Mouse (Mus musculus) layer of hippocampus, postnatal 36 days (tissue): ENCODE measurements at regions not wholly inside any gene's neighbourhood (a gene's known extent, or its start where the extent isn't known, plus 50 kb on each side); places are given as distances from the start of the nearest gene placed in this dataset.
A peak's percentile ranks its signal among the peaks of the same experiment; 100 is the strongest.

Experiments
- DNase-seq, 2 experiments: peaks; one replicate each; pipeline ENCODE4 v3.0.0; 2022

GRCm38 (mm10) chr14:25068430-25068829, 390.6 kb upstream of the Zmiz1 start:
- DNase-seq = no peak

- DNase-seq = no peak
Observed at GRCm38 (mm10) chr14:25073143-25073542, 385.8 kb upstream of the Zmiz1 start.

- DNase-seq = peak; percentile 40 to 44
Observed at GRCm38 (mm10) chr14:25074022-25074800, 384.8 kb upstream of the Zmiz1 start.

- DNase-seq = no peak
Observed at GRCm38 (mm10) chr14:25074891-25075290, 384.1 kb upstream of the Zmiz1 start.

- no peak for DNase-seq
Observed at GRCm38 (mm10) chr14:25080431-25080830, 378.6 kb upstream of the Zmiz1 start.

GRCm38 (mm10) chr14:25083847-25084246, 375.1 kb upstream of the Zmiz1 start:
- no peak for DNase-seq

GRCm38 (mm10) chr14:25096786-25097185, 362.2 kb upstream of the Zmiz1 start:
- no peak for DNase-seq

- no peak for DNase-seq
Observed at GRCm38 (mm10) chr14:25105391-25105790, 353.6 kb upstream of the Zmiz1 start.

GRCm38 (mm10) chr14:25106451-25106850, 352.5 kb upstream of the Zmiz1 start:
- DNase-seq = no peak

GRCm38 (mm10) chr14:25108101-25108652, 350.8 kb upstream of the Zmiz1 start:
- no peak for DNase-seq

- peak in 1 of 2 experiments; percentile 33 for DNase-seq
Observed at GRCm38 (mm10) chr14:25108701-25109290, 350.2 kb upstream of the Zmiz1 start.

- no peak for DNase-seq
Observed at GRCm38 (mm10) chr14:25109691-25110090, 349.3 kb upstream of the Zmiz1 start.

GRCm38 (mm10) chr14:25112832-25113231, 346.2 kb upstream of the Zmiz1 start:
- no peak for DNase-seq

- DNase-seq = no peak
Observed at GRCm38 (mm10) chr14:25113326-25113725, 345.7 kb upstream of the Zmiz1 start.

GRCm38 (mm10) chr14:25116424-25116823, 342.6 kb upstream of the Zmiz1 start:
- peak; percentile 44 to 59 for DNase-seq

GRCm38 (mm10) chr14:25119999-25120398, 339.0 kb upstream of the Zmiz1 start:
- no peak for DNase-seq

- no peak for DNase-seq
Observed at GRCm38 (mm10) chr14:25120506-25120905, 338.5 kb upstream of the Zmiz1 start.

- no peak for DNase-seq
Observed at GRCm38 (mm10) chr14:25122971-25123535, 335.9 kb upstream of the Zmiz1 start.

- DNase-seq = no peak
Observed at GRCm38 (mm10) chr14:25123541-25124337, 335.2 kb upstream of the Zmiz1 start.

GRCm38 (mm10) chr14:25126544-25126943, 332.4 kb upstream of the Zmiz1 start:
- DNase-seq = no peak

GRCm38 (mm10) chr14:25127544-25128159, 331.3 kb upstream of the Zmiz1 start:
- DNase-seq = peak; percentile 37

GRCm38 (mm10) chr14:25128160-25128547, 330.8 kb upstream of the Zmiz1 start:
- no peak for DNase-seq
